Mouse (Mus musculus) erythroblast, embryonic 14.5 days (primary cell): ENCODE results near the gene Brd2.

Experiments used
- GATA1 ChIP-seq: IDR thresholded peaks from 2 replicates; pipeline ENCODE4 v1.6.1; 2012; ENCODE audit warnings: low read length, inconsistent platforms, mixed read lengths
- TAL1 ChIP-seq: IDR thresholded peaks from 3 replicates; pipeline ENCODE4 v1.6.1; 2012; ENCODE audit warnings: low read length, inconsistent platforms, mixed read lengths

DNA sequence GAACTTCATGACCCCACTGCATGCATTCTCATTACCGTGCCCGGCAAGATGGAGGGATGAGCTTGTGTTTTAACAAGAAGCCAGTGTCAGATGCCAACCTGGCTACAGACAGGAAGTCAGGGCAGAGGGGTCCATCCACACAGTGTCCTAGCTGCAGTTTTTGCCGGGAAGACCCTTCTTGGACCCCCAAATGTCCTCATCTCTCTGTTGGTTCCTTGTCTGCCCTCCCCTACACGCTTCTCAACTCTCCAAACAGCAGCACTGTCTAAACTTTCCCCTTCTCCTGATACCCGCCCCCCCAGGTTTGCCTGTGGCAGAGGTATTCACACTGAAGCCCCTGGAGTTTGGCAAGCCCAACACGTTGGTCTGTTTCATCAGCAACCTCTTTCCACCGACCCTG, 15.2 kb upstream of the Brd2 start:
- TF ChIP-seq GATA1: no peak
- TF ChIP-seq TAL1: no peak
